Mouse (Mus musculus): ENCODE results near the gene Ebpl. TPM values are rescaled to one million over a fixed set of nuclear protein-coding genes. Genes with fewer than 3 reads are reported as not detected.
A peak's percentile ranks its signal among the peaks of the same experiment; 100 is the strongest.

Ebpl gene
- polyA plus RNA-seq, 1 experiment from 2014 or later = 8.5 TPM

- no peak overlapping the region for H3K4me2 ChIP-seq (ENCODE audit: low read depth)
- WGBS = 54% methylated on average over 16 of the region's 16 CpGs
- no peak overlapping the region for H3K4me3 ChIP-seq (ENCODE audit: low read depth, low read length)
- DNase-seq (ENCODE audit: low spot score) (peak; percentile 51), ATAC-seq (ENCODE audit: insufficient read depth, low FRiP score, low TSS enrichment) (no peak)
- H3K4me1 ChIP-seq (ENCODE audit: control insufficient read depth, insufficient read depth, low read length) = no peaks in the 10 kb centered on the region
- H3K27me3 ChIP-seq (ENCODE audit: control insufficient read depth, insufficient read depth, low read length) = no peaks in the 10 kb centered on the region
- no peaks in the 10 kb centered on the region for H3K36me3 ChIP-seq (ENCODE audit: control insufficient read depth, insufficient read depth, low read length)
- no peaks in the 10 kb centered on the region for H3K9me3 ChIP-seq (ENCODE audit: control insufficient read depth, low read length)
- H3K9ac ChIP-seq (ENCODE audit: low read length) = no peak overlapping the region
- H3K27ac ChIP-seq (ENCODE audit: low read depth, low read length) = no peak overlapping the region
Observed at GRCm38 (mm10) chr14:61293884-61294737, 66.1 kb downstream of the Ebpl start.

- Histone ChIP-seq H3K9me3 (ENCODE audit: control insufficient read depth, low read length) (no peaks in the 10 kb centered on the region), H3K4me3 (ENCODE audit: low read depth, low read length) (no peak overlapping the region), H3K4me1 (ENCODE audit: control insufficient read depth, insufficient read depth, low read length) (no peaks in the 10 kb centered on the region), H3K4me2 (ENCODE audit: low read depth) (no peak overlapping the region), H3K27ac (ENCODE audit: low read depth, low read length) (no peak overlapping the region), H3K36me3 (ENCODE audit: control insufficient read depth, insufficient read depth, low read length) (no peaks in the 10 kb centered on the region), H3K9ac (ENCODE audit: low read length) (no peak overlapping the region), H3K27me3 (ENCODE audit: control insufficient read depth, insufficient read depth, low read length) (no peaks in the 10 kb centered on the region)
- 81% methylated on average over 3 of the region's 3 CpGs for WGBS
- DNase-seq (ENCODE audit: low spot score) = no peak
- no peak for ATAC-seq (ENCODE audit: insufficient read depth, low FRiP score, low TSS enrichment)
Observed at GRCm38 (mm10) chr14:61290664-61291063, 69.6 kb downstream of the Ebpl start.

- Histone ChIP-seq H3K27me3 (ENCODE audit: control insufficient read depth, insufficient read depth, low read length) (no peaks in the 10 kb centered on the region), H3K4me3 (ENCODE audit: low read depth, low read length) (no peak overlapping the region), H3K4me1 (ENCODE audit: control insufficient read depth, insufficient read depth, low read length) (no peaks in the 10 kb centered on the region), H3K27ac (ENCODE audit: low read depth, low read length) (no peak overlapping the region), H3K9ac (ENCODE audit: low read length) (no peak overlapping the region), H3K9me3 (ENCODE audit: control insufficient read depth, low read length) (no peaks in the 10 kb centered on the region), H3K36me3 (ENCODE audit: control insufficient read depth, insufficient read depth, low read length) (no peaks in the 10 kb centered on the region), H3K4me2 (ENCODE audit: low read depth) (no peak overlapping the region)
- DNase-seq (ENCODE audit: low spot score) (no peak), ATAC-seq (ENCODE audit: insufficient read depth, low FRiP score, low TSS enrichment) (no peak)
- WGBS = 76% methylated on average over 19 of the region's 19 CpGs
Observed at GRCm38 (mm10) chr14:61288606-61289286, 71.5 kb downstream of the Ebpl start.

Other genes starting within 250 kb of the Ebpl start
- gene Sacs, start 222.0 kb downstream of the Ebpl start, polyA plus RNA-seq (2014; fragmentation: Nextera tagmentation; extraction: Ambion mirVana) = 5.3 and 6.2 TPM in 2 replicates
- 1.1 and 2.0 TPM in 2 replicates for gene Sgcg, start 101.9 kb downstream of the Ebpl start, polyA plus RNA-seq (2014; fragmentation: Nextera tagmentation; extraction: Ambion mirVana)
- 0.22 and 0.56 TPM in 2 replicates for gene Arl11, start 50.7 kb downstream of the Ebpl start, polyA plus RNA-seq (2014; fragmentation: Nextera tagmentation; extraction: Ambion mirVana)
- gene Kpna3, start 79.4 kb upstream of the Ebpl start, polyA plus RNA-seq (2014; fragmentation: Nextera tagmentation; extraction: Ambion mirVana) = 109 and 111 TPM in 2 replicates
- 21.2 and 23.9 TPM in 2 replicates for gene Spryd7, start 196.4 kb upstream of the Ebpl start, polyA plus RNA-seq (2014; fragmentation: Nextera tagmentation; extraction: Ambion mirVana)
- gene Trim13, start 237.8 kb upstream of the Ebpl start, polyA plus RNA-seq (2014; fragmentation: Nextera tagmentation; extraction: Ambion mirVana) = 29.7 and 29.9 TPM in 2 replicates
- 1.0 and 1.2 TPM in 2 replicates for gene Kcnrg, start 247.0 kb upstream of the Ebpl start, polyA plus RNA-seq (2014; fragmentation: Nextera tagmentation; extraction: Ambion mirVana)

Measured in neural tube, embryonic 11.5 days (tissue).